Mouse (Mus musculus) left cerebral cortex, postnatal 4 days (tissue): ENCODE measurements at regions not wholly inside any gene's neighbourhood (a gene's known extent, or its start where the extent isn't known, plus 50 kb on each side); places are given as distances from the start of the nearest gene placed in this dataset. TPM values are rescaled to one million over a fixed set of nuclear protein-coding genes. Genes with fewer than 3 reads are reported as not detected.

Experiments used
- microRNA-seq: library from miRNA; unstranded; fragments of <30 nt; microRNA quantifications from one replicate; pipeline ENCODE4 v1.2.0, GENCODE M21; 2022

Small RNAs in the stretch of these regions (microRNA-seq; reads per million reads assigned to microRNA genes)
- not detected for gene Gm24933
